Mouse (Mus musculus): ENCODE data around the gene Mrpl52. TPM values are rescaled to one million over a fixed set of nuclear protein-coding genes. Genes with fewer than 3 reads are reported as not detected.

Gene Mrpl52
- polyA plus RNA-seq, 1 experiment from 2014 or later, result 252 TPM

GRCm38 (mm10) chr14:54428421-54428820, 1.7 kb downstream of the Mrpl52 start:
- Histone ChIP-seq H3K4me3 (ENCODE audit: low read depth, low read length) (no peak overlapping the region), H3K4me2 (ENCODE audit: low read length) (no peak overlapping the region), H3K9ac (ENCODE audit: low read depth, low read length) (no peak overlapping the region), H3K36me3 (ENCODE audit: control insufficient read depth, insufficient read depth, low read length) (no peaks in the 10 kb centered on the region), H3K4me1 (ENCODE audit: control insufficient read depth, insufficient read depth, low read length) (peaks cover 35% of the 10 kb centered on the region), H3K9me3 (replicated peaks; ENCODE audit: control insufficient read depth, low read length, poor library complexity, severe bottlenecking) (no peaks in the 10 kb centered on the region), H3K27me3 (ENCODE audit: control insufficient read depth, insufficient read depth, low read depth, low read length) (no peaks in the 10 kb centered on the region), H3K27ac (ENCODE audit: low read length) (no peak overlapping the region)
- no peak for ATAC-seq
- 92% methylated on average over 5 of the region's 5 CpGs for WGBS

- Histone ChIP-seq H3K36me3 (ENCODE audit: control insufficient read depth, insufficient read depth, low read length) (no peaks in the 10 kb centered on the region), H3K27me3 (ENCODE audit: control insufficient read depth, insufficient read depth, low read depth, low read length) (no peaks in the 10 kb centered on the region), H3K9me3 (replicated peaks; ENCODE audit: control insufficient read depth, low read length, poor library complexity, severe bottlenecking) (no peaks in the 10 kb centered on the region), H3K27ac (ENCODE audit: low read length) (no peak overlapping the region), H3K4me1 (ENCODE audit: control insufficient read depth, insufficient read depth, low read length) (peaks cover 35% of the 10 kb centered on the region), H3K9ac (ENCODE audit: low read depth, low read length) (no peak overlapping the region), H3K4me2 (ENCODE audit: low read length) (peak overlapping the region; percentile 88; the same call in 1 of the 2 replicates), H3K4me3 (ENCODE audit: low read depth, low read length) (no peak overlapping the region)
- no peak for ATAC-seq
- 67% methylated on average over 7 of the region's 7 CpGs for WGBS
These were observed 2.8 kb downstream of the Mrpl52 start for GRCm38 (mm10) chr14:54429332-54430093.

- Histone ChIP-seq H3K27ac (ENCODE audit: low read length) (peak overlapping the region; percentile 79), H3K4me3 (ENCODE audit: low read depth, low read length) (peak overlapping the region; percentile 55), H3K36me3 (ENCODE audit: control insufficient read depth, insufficient read depth, low read length) (no peaks in the 10 kb centered on the region), H3K9me3 (replicated peaks; ENCODE audit: control insufficient read depth, low read length, poor library complexity, severe bottlenecking) (no peaks in the 10 kb centered on the region), H3K4me1 (ENCODE audit: control insufficient read depth, insufficient read depth, low read length) (peaks cover 34% of the 10 kb centered on the region), H3K4me2 (ENCODE audit: low read length) (peak overlapping the region; percentile 88), H3K27me3 (ENCODE audit: control insufficient read depth, insufficient read depth, low read depth, low read length) (no peaks in the 10 kb centered on the region), H3K9ac (ENCODE audit: low read depth, low read length) (peak overlapping the region; percentile 76)
- 3% methylated on average over 18 of the region's 18 CpGs for WGBS
- no peak for ATAC-seq
These were observed 3.9 kb downstream of the Mrpl52 start for GRCm38 (mm10) chr14:54430406-54431145.

GRCm38 (mm10) chr14:54431334-54432077, 4.8 kb downstream of the Mrpl52 start, which contains the start of gene Mmp14:
Mmp14 (plus strand) TSS chr14:54431612.
- Histone ChIP-seq H3K4me1 (ENCODE audit: control insufficient read depth, insufficient read depth, low read length) (peaks cover 29% of the 10 kb centered on the region), H3K27ac (ENCODE audit: low read length) (peak within 1 kb of the TSS; percentile 79), H3K4me3 (ENCODE audit: low read depth, low read length) (peak within 1 kb of the TSS; percentile 55), H3K9me3 (replicated peaks; ENCODE audit: control insufficient read depth, low read length, poor library complexity, severe bottlenecking) (no peaks in the 10 kb centered on the region), H3K9ac (ENCODE audit: low read depth, low read length) (peak within 1 kb of the TSS; percentile 76), H3K36me3 (ENCODE audit: control insufficient read depth, insufficient read depth, low read length) (no peaks in the 10 kb centered on the region), H3K4me2 (ENCODE audit: low read length) (peak within 1 kb of the TSS; percentile 88), H3K27me3 (ENCODE audit: control insufficient read depth, insufficient read depth, low read depth, low read length) (no peaks in the 10 kb centered on the region)
- under 1% methylated on average over 42 of the region's 49 CpGs for WGBS
- peak; percentile 23; the same call in 1 of the 2 replicates for ATAC-seq

- H3K4me3 ChIP-seq (ENCODE audit: low read depth, low read length), result peak overlapping the region; percentile 55
- H3K36me3 ChIP-seq (ENCODE audit: control insufficient read depth, insufficient read depth, low read length), result no peaks in the 10 kb centered on the region
- peak overlapping the region; percentile 76 for H3K9ac ChIP-seq (ENCODE audit: low read depth, low read length)
- no peaks in the 10 kb centered on the region for H3K27me3 ChIP-seq (ENCODE audit: control insufficient read depth, insufficient read depth, low read depth, low read length)
- WGBS, result 2% methylated on average over 48 of the region's 54 CpGs
- no peaks in the 10 kb centered on the region for H3K9me3 ChIP-seq (replicated peaks; ENCODE audit: control insufficient read depth, low read length, poor library complexity, severe bottlenecking)
- peak overlapping the region; percentile 88 for H3K4me2 ChIP-seq (ENCODE audit: low read length)
- H3K4me1 ChIP-seq (ENCODE audit: control insufficient read depth, insufficient read depth, low read length), result peaks cover 29% of the 10 kb centered on the region
- ATAC-seq, result peak; percentile 30; the same call in 1 of the 2 replicates
- H3K27ac ChIP-seq (ENCODE audit: low read length), result peak overlapping the region; percentile 79
These were observed 5.5 kb downstream of the Mrpl52 start for GRCm38 (mm10) chr14:54432078-54432836.

GRCm38 (mm10) chr14:54432837-54433830, 6.4 kb downstream of the Mrpl52 start:
- WGBS, result 34% methylated on average over 17 of the region's 17 CpGs
- H3K4me1 ChIP-seq (ENCODE audit: control insufficient read depth, insufficient read depth, low read length), result peaks cover 20% of the 10 kb centered on the region

GRCm38 (mm10) chr14:54433941-54434531, 7.3 kb downstream of the Mrpl52 start:
- H3K4me2 ChIP-seq (ENCODE audit: low read length), result peak overlapping the region; percentile 88
- no peaks in the 10 kb centered on the region for H3K27me3 ChIP-seq (ENCODE audit: control insufficient read depth, insufficient read depth, low read depth, low read length)
- H3K36me3 ChIP-seq (ENCODE audit: control insufficient read depth, insufficient read depth, low read length), result no peaks in the 10 kb centered on the region
- H3K4me3 ChIP-seq (ENCODE audit: low read depth, low read length), result peak overlapping the region; percentile 55
- ATAC-seq, result no peak
- peaks cover 20% of the 10 kb centered on the region for H3K4me1 ChIP-seq (ENCODE audit: control insufficient read depth, insufficient read depth, low read length)
- H3K27ac ChIP-seq (ENCODE audit: low read length), result peak overlapping the region; percentile 51
- H3K9ac ChIP-seq (ENCODE audit: low read depth, low read length), result no peak overlapping the region
- H3K9me3 ChIP-seq (replicated peaks; ENCODE audit: control insufficient read depth, low read length, poor library complexity, severe bottlenecking), result no peaks in the 10 kb centered on the region
- WGBS, result 67% methylated on average over 12 of the region's 12 CpGs

More at GRCm38 (mm10) chr14:54432837-54433830, 6.4 kb downstream of the Mrpl52 start:
- H3K4me3 ChIP-seq (ENCODE audit: low read depth, low read length), result peak overlapping the region; percentile 55
- ATAC-seq, result peak; percentile 43; the same call in 1 of the 2 replicates
- H3K4me2 ChIP-seq (ENCODE audit: low read length), result peak overlapping the region; percentile 88
- H3K9ac ChIP-seq (ENCODE audit: low read depth, low read length), result peak overlapping the region; percentile 76
- no peaks in the 10 kb centered on the region for H3K36me3 ChIP-seq (ENCODE audit: control insufficient read depth, insufficient read depth, low read length)
- peak overlapping the region; percentile 79 for H3K27ac ChIP-seq (ENCODE audit: low read length)
- H3K9me3 ChIP-seq (replicated peaks; ENCODE audit: control insufficient read depth, low read length, poor library complexity, severe bottlenecking), result no peaks in the 10 kb centered on the region
- no peaks in the 10 kb centered on the region for H3K27me3 ChIP-seq (ENCODE audit: control insufficient read depth, insufficient read depth, low read depth, low read length)

Measured in midbrain, embryonic 16.5 days (tissue).